ENCODE assay signal across 8 mouse cellular contexts in the genomic region with DNA sequence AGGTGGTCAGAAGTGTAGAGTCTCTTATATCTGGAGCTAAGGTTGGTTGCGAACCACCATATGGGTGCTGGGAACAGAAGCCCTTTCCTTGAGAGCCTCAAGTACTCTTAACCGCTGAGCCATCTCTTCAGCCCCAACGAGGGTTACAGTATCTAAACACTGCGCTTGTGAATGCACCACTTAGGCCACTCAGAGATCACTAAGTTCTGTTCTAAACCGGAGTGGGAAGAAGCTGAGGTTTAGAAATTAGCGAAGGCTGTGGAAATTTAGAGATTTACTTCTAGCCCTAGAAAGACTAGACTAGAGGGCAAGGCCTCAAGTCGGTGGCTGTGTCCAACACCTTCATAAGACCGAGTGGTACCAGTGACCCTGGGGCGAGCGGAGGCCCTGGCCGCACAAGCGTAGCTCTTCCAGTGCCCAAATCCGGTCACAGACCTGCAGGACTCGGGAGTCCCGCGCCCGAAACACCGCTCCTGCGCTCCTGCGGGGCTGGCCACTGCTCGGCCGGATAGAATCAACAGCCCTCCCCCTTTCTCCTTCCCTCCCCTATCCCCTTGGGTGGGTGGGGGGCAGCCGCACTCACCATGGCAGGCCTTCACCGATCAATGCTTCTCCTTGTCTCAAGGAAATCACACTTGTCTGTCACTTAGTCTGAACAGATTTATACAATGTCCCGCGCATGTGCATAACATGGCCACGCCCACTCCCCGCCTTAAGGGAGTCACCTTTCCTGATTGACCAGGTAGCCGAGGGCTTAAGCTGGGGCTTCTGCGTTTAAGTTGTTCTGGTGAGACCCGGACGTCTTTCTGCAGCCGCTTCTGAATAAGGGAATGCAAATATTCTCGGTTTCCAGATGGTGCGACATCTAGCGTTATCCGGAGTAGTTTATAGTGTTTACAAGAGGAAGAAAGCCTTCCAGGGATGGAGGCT. TPM values are rescaled to one million over a fixed set of nuclear protein-coding genes. Genes with fewer than 3 reads are reported as not detected.
DNase-seq lines count a peak whose midpoint lies in the region; ATAC-seq and TF ChIP-seq lines count a peak whose summit lies in the region.

No protein-coding gene starts in this region.

- TF ChIP-seq CTCF in Patski (IDR thresholded peaks at IDR 0.05), result peak; percentile 54
- peak; percentile 63 for TF ChIP-seq CTCF in lung, embryonic 14.5 days (IDR thresholded peaks at IDR 0.05; ENCODE audit: low read depth)

- peak; percentile 47 for ATAC-seq in Patski
- ATAC-seq in lung, embryonic 14.5 days (ENCODE audit: insufficient read depth), result peak; percentile 93

- peak overlapping the region; percentile 64 for H3K4me3 ChIP-seq in hindbrain, embryonic 10.5 days
- H3K4me3 ChIP-seq in lung, embryonic 14.5 days (ENCODE audit: low read depth, low read length), result peak overlapping the region; percentile 65

- H3K9ac ChIP-seq in lung, embryonic 14.5 days, result peak overlapping the region; percentile 65

- peak; percentile 17 for DNase-seq in Patski (ENCODE audit: low read depth, low spot score)
- peak; percentile 92 for DNase-seq in cerebellum, adult 9-10 months
- peak; percentile 81 to 90 for DNase-seq in frontal cortex, adult 2 months (ENCODE audit: extremely low spot score in 1 of 2, low spot score in 1 of 2)
- peak; percentile 83 for DNase-seq in hindbrain, embryonic 10.5 days (ENCODE audit: low spot score)
- peak; percentile 65 for DNase-seq in layer of hippocampus, adult 9-10 months (ENCODE audit: low spot score)
- DNase-seq in lung, embryonic 14.5 days, result peak; percentile 93
- peak; percentile 67 for DNase-seq in ovary, postnatal 14 days (ENCODE audit: low spot score)
- DNase-seq in urinary bladder, postnatal 14 days (ENCODE audit: low spot score), result peak; percentile 92

- H3K4me1 ChIP-seq in hindbrain, embryonic 10.5 days (replicated peaks), result peaks cover 7% of the 10 kb centered on the region
- H3K4me1 ChIP-seq in lung, embryonic 14.5 days (ENCODE audit: insufficient read depth), result no peaks in the 10 kb centered on the region

- CTCF ChIA-PET in Patski (lab: Charles Lee), result no interaction called here

- H3K36me3 ChIP-seq in hindbrain, embryonic 10.5 days, result no peaks in the 10 kb centered on the region
- H3K36me3 ChIP-seq in lung, embryonic 14.5 days (ENCODE audit: insufficient read depth), result no peaks in the 10 kb centered on the region

- peak overlapping the region; percentile 86 for H3K27ac ChIP-seq in hindbrain, embryonic 10.5 days
- peak overlapping the region; percentile 56; the same call in 1 of the 2 replicates for H3K27ac ChIP-seq in lung, embryonic 14.5 days (ENCODE audit: low read depth)

- WGBS in hindbrain, embryonic 10.5 days, result 9% methylated on average over 37 of the region's 37 CpGs
- 5% methylated on average over 37 of the region's 37 CpGs for WGBS in lung, embryonic 14.5 days

- in situ Hi-C loops in Patski (cut with MboI; ENCODE audit: low pct_unique_long_range_greater_than_20kb), result no loop called here

- POLR2A ChIA-PET in Patski (lab: Charles Lee), result no interaction called here

- H3K9me3 ChIP-seq in hindbrain, embryonic 10.5 days, result no peaks in the 10 kb centered on the region
- no peaks in the 10 kb centered on the region for H3K9me3 ChIP-seq in lung, embryonic 14.5 days (ENCODE audit: low read depth, low read length)

- H3K4me2 ChIP-seq in lung, embryonic 14.5 days, result peak overlapping the region; percentile 78

- peaks cover 12% of the 10 kb centered on the region for H3K27me3 ChIP-seq in Patski
- no peaks in the 10 kb centered on the region for H3K27me3 ChIP-seq in hindbrain, embryonic 10.5 days (ENCODE audit: insufficient read depth, poor library complexity, severe bottlenecking)
- no peaks in the 10 kb centered on the region for H3K27me3 ChIP-seq in lung, embryonic 14.5 days (ENCODE audit: insufficient read depth, low read length)

RNA-seq across cellular contexts. Expression of gene Zfp791, which starts 3.6 kb away (rescaled TPM):
- 2.2 TPM for polyA plus RNA-seq in Patski (2021)
- polyA plus RNA-seq in frontal cortex, adult 2 months (2012; rRNA removed), result 3.2 and 4.0 TPM in 2 replicates
- 0.81 and 1.7 TPM in 2 replicates for polyA plus RNA-seq in hindbrain, embryonic 10.5 days (2016; fragmentation: Nextera tagmentation; extraction: Ambion mirVana)
- 1.7 and 2.3 TPM in 2 replicates for polyA plus RNA-seq in lung, embryonic 14.5 days (2014; fragmentation: Nextera tagmentation; extraction: Ambion mirVana)

RNA-seq across cellular contexts. Expression of gene Cks1brt, which starts 32.4 kb away (rescaled TPM):
- polyA plus RNA-seq in Patski (2021), result 3.8 TPM
- not detected in 2 replicates for polyA plus RNA-seq in frontal cortex, adult 2 months (2012; rRNA removed)
- not detected in 2 replicates for polyA plus RNA-seq in hindbrain, embryonic 10.5 days (2016; fragmentation: Nextera tagmentation; extraction: Ambion mirVana)
- polyA plus RNA-seq in lung, embryonic 14.5 days (2014; fragmentation: Nextera tagmentation; extraction: Ambion mirVana), result not detected in 2 replicates

RNA-seq across cellular contexts. Expression of gene Man2b1, which starts 36.2 kb away (rescaled TPM):
- polyA plus RNA-seq in Patski (2021), result 45.5 TPM
- 40.2 and 46.9 TPM in 2 replicates for polyA plus RNA-seq in frontal cortex, adult 2 months (2012; rRNA removed)
- 19.8 and 23.1 TPM in 2 replicates for polyA plus RNA-seq in hindbrain, embryonic 10.5 days (2016; fragmentation: Nextera tagmentation; extraction: Ambion mirVana)
- 32.7 and 33.9 TPM in 2 replicates for polyA plus RNA-seq in lung, embryonic 14.5 days (2014; fragmentation: Nextera tagmentation; extraction: Ambion mirVana)

RNA-seq across cellular contexts. Expression of gene Wdr83, which starts 38.2 kb away (rescaled TPM):
- polyA plus RNA-seq in Patski (2021), result 30.4 TPM
- polyA plus RNA-seq in frontal cortex, adult 2 months (2012; rRNA removed), result 57.8 and 58.2 TPM in 2 replicates
- polyA plus RNA-seq in hindbrain, embryonic 10.5 days (2016; fragmentation: Nextera tagmentation; extraction: Ambion mirVana), result 63.4 TPM in 2 replicates
- polyA plus RNA-seq in lung, embryonic 14.5 days (2014; fragmentation: Nextera tagmentation; extraction: Ambion mirVana), result 42.9 and 45.3 TPM in 2 replicates

RNA-seq across cellular contexts. Expression of gene Wdr83os, which starts 38.8 kb away (rescaled TPM):
- 104 TPM for polyA plus RNA-seq in Patski (2021)
- 110 and 122 TPM in 2 replicates for polyA plus RNA-seq in frontal cortex, adult 2 months (2012; rRNA removed)
- 134 and 136 TPM in 2 replicates for polyA plus RNA-seq in hindbrain, embryonic 10.5 days (2016; fragmentation: Nextera tagmentation; extraction: Ambion mirVana)
- polyA plus RNA-seq in lung, embryonic 14.5 days (2014; fragmentation: Nextera tagmentation; extraction: Ambion mirVana), result 155 and 158 TPM in 2 replicates

Comparison
In these comparisons a context has a peak if more than half of its experiments do, and no peak if none do; other contexts are left out.
1. Peak in every context shown above with its lines: DNase-seq, ATAC-seq, H3K4me3 ChIP-seq and H3K27ac ChIP-seq.
2. DNase-seq: peak in every context shown above with its lines; median percentile 93 in lung, embryonic 14.5 days; 92 in cerebellum, adult 9-10 months; 92 in urinary bladder, postnatal 14 days; 86 in frontal cortex, adult 2 months; 83 in hindbrain, embryonic 10.5 days; 67 in ovary, postnatal 14 days; 65 in layer of hippocampus, adult 9-10 months; 17 in Patski.